Mouse (Mus musculus) kidney, embryonic 16.5 days (tissue): ENCODE data around the gene Lrrtm3. TPM values are rescaled to one million over a fixed set of nuclear protein-coding genes. Genes with fewer than 3 reads are reported as not detected.

Source experiments
- ATAC-seq: fragments of 200-750 bp; cut with Nextera tagmentation; 2 replicates; pipeline ENCODE4 v1.8.0; 2017; ENCODE audit warnings: moderate TSS enrichment; ENCODE audit not compliant: low FRiP score, low TSS enrichment
- H3K27ac ChIP-seq: fragments of 300-500 bp; sonication (generic); 2 replicates; pipeline ENCODE4 v1.5.1; 2014; ENCODE audit warnings: low read length
- H3K27me3 ChIP-seq: fragments of 300-500 bp; sonication (generic); 2 replicates; pipeline ENCODE4 v1.6.1; 2014; ENCODE audit warnings: low read length, control low read depth, mixed read lengths; ENCODE audit not compliant: insufficient read depth
- H3K36me3 ChIP-seq: fragments of 300-500 bp; sonication (generic); 2 replicates; pipeline ENCODE4 v1.6.1; 2014; ENCODE audit warnings: low read length, control low read depth, mixed read lengths; ENCODE audit not compliant: insufficient read depth
- H3K4me1 ChIP-seq: fragments of 300-500 bp; sonication (generic); 2 replicates; pipeline ENCODE4 v1.6.1; 2014; ENCODE audit warnings: low read length, control low read depth, mixed read lengths; ENCODE audit not compliant: insufficient read depth
- H3K4me2 ChIP-seq: fragments of 300-500 bp; sonication (generic); replicated peaks from 2 replicates; pipeline ENCODE4 v1.6.1; 2014; ENCODE audit warnings: low read depth, low read length
- H3K4me3 ChIP-seq: fragments of 300-500 bp; sonication (generic); 2 replicates; pipeline ENCODE4 v1.5.1; 2014; ENCODE audit warnings: mild to moderate bottlenecking, low read length
- H3K9ac ChIP-seq: fragments of 300-500 bp; sonication (generic); replicated peaks from 2 replicates; pipeline ENCODE4 v1.6.1; 2014; ENCODE audit warnings: low read length
- H3K9me3 ChIP-seq: fragments of 300-500 bp; sonication (generic); 2 replicates; pipeline ENCODE4 v1.6.1; 2016; ENCODE audit warnings: low read length, control low read depth
- WGBS: fragments of 180-500 bp; shearing (Covaris S2); extraction: QIAGEN DNeasy Blood & Tissue Kit; methylation state at CpG from one replicate; pipeline ENCODE4 v1.1.7; 2014; 5-methylcytosine and 5-hydroxymethylcytosine counted together
- polyA plus RNA-seq: library from polyadenylated mRNA; unstranded; fragments of >200 nt; fragmentation: Nextera tagmentation; extraction: Ambion mirVana; gene quantifications from 2 replicates; pipeline ENCODE4 v1.2.1, GENCODE M21; 2015

The Lrrtm3 gene
- polyA plus RNA-seq, 1 experiment from 2014 or later, result 0.35 TPM

GRCm38 (mm10) chr10:64087521-64087920 lies 2.6 kb downstream of the Lrrtm3 start:
- H3K9ac ChIP-seq, result peak overlapping the region; percentile 59; the same call in 1 of the 2 replicates
- H3K27me3 ChIP-seq, result peaks cover 35% of the 10 kb centered on the region

GRCm38 (mm10) chr10:64086567-64087391 lies 3.3 kb downstream of the Lrrtm3 start:
- Histone ChIP-seq H3K4me3 (0 out of 2 replicates have a peak overlapping the region, but pooled peaks have one; percentile 10), H3K4me2 (peak overlapping the region; percentile 60), H3K36me3 (no peaks in the 10 kb centered on the region), H3K27me3 (peaks cover 35% of the 10 kb centered on the region), H3K4me1 (peaks cover 22% of the 10 kb centered on the region), H3K9me3 (no peaks in the 10 kb centered on the region), H3K9ac (no peak overlapping the region), H3K27ac (no peak overlapping the region)
- ATAC-seq, result no peak
- 3% methylated on average over 12 of the region's 12 CpGs for WGBS

More at GRCm38 (mm10) chr10:64087521-64087920, 2.6 kb downstream of the Lrrtm3 start:
- Histone ChIP-seq H3K27ac (no peak overlapping the region), H3K9me3 (no peaks in the 10 kb centered on the region), H3K4me1 (peaks cover 22% of the 10 kb centered on the region), H3K4me3 (peak overlapping the region; percentile 39), H3K36me3 (no peaks in the 10 kb centered on the region), H3K4me2 (peak overlapping the region; percentile 60)
- WGBS, result 0% methylated on average over 12 of the region's 12 CpGs
- no peak for ATAC-seq

GRCm38 (mm10) chr10:64086183-64086566 lies 3.9 kb downstream of the Lrrtm3 start:
- H3K27ac ChIP-seq, result no peak overlapping the region
- H3K9me3 ChIP-seq, result no peaks in the 10 kb centered on the region
- 65% methylated on average over 16 of the region's 16 CpGs for WGBS
- H3K27me3 ChIP-seq, result peaks cover 32% of the 10 kb centered on the region
- peak overlapping the region; percentile 60; the same call in 1 of the 2 replicates for H3K4me2 ChIP-seq
- peaks cover 22% of the 10 kb centered on the region for H3K4me1 ChIP-seq
- H3K36me3 ChIP-seq, result no peaks in the 10 kb centered on the region
- ATAC-seq, result no peak
- no peak overlapping the region for H3K9ac ChIP-seq
- no peak overlapping the region for H3K4me3 ChIP-seq

GRCm38 (mm10) chr10:64084465-64084864 lies 5.6 kb downstream of the Lrrtm3 start:
- no peak overlapping the region for H3K9ac ChIP-seq
- H3K4me3 ChIP-seq, result no peak overlapping the region
- no peak overlapping the region for H3K4me2 ChIP-seq
- H3K4me1 ChIP-seq, result peaks cover 16% of the 10 kb centered on the region
- no peaks in the 10 kb centered on the region for H3K9me3 ChIP-seq
- no peak for ATAC-seq
- H3K36me3 ChIP-seq, result no peaks in the 10 kb centered on the region
- H3K27me3 ChIP-seq, result peaks cover 26% of the 10 kb centered on the region
- WGBS, result 32% methylated on average over 4 of the region's 4 CpGs
- H3K27ac ChIP-seq, result no peak overlapping the region

GRCm38 (mm10) chr10:64083813-64084212 lies 6.3 kb downstream of the Lrrtm3 start:
- peaks cover 22% of the 10 kb centered on the region for H3K27me3 ChIP-seq
- no peak overlapping the region for H3K4me3 ChIP-seq
- no peaks in the 10 kb centered on the region for H3K9me3 ChIP-seq
- no peak for ATAC-seq
- peaks cover 16% of the 10 kb centered on the region for H3K4me1 ChIP-seq
- WGBS, result 52% methylated on average over 11 of the region's 11 CpGs
- H3K4me2 ChIP-seq, result no peak overlapping the region
- no peak overlapping the region for H3K9ac ChIP-seq
- H3K36me3 ChIP-seq, result no peaks in the 10 kb centered on the region
- H3K27ac ChIP-seq, result no peak overlapping the region

GRCm38 (mm10) chr10:64082345-64082744 lies 7.7 kb downstream of the Lrrtm3 start:
- H3K4me3 ChIP-seq, result no peak overlapping the region
- no peaks in the 10 kb centered on the region for H3K36me3 ChIP-seq
- no peak for ATAC-seq
- no peak overlapping the region for H3K4me2 ChIP-seq
- WGBS, result 61% methylated on average over 3 of the region's 3 CpGs
- peaks cover 9% of the 10 kb centered on the region; the same call in 1 of the 2 replicates for H3K4me1 ChIP-seq
- no peak overlapping the region for H3K9ac ChIP-seq
- H3K9me3 ChIP-seq, result no peaks in the 10 kb centered on the region
- 0 out of 2 replicates have a peak, but pooled peaks cover 7% of the 10 kb centered on the region for H3K27me3 ChIP-seq
- no peak overlapping the region for H3K27ac ChIP-seq

- H3K9ac ChIP-seq, result no peak overlapping the region
- no peaks in the 10 kb centered on the region for H3K27me3 ChIP-seq
- H3K4me2 ChIP-seq, result peak overlapping the region; percentile 20
- ATAC-seq, result no peak
- 41% methylated on average over 10 of the region's 10 CpGs for WGBS
- peaks cover 8% of the 10 kb centered on the region; the same call in 1 of the 2 replicates for H3K4me1 ChIP-seq
- H3K27ac ChIP-seq, result no peak overlapping the region
- H3K9me3 ChIP-seq, result no peaks in the 10 kb centered on the region
- no peak overlapping the region for H3K4me3 ChIP-seq
- H3K36me3 ChIP-seq, result no peaks in the 10 kb centered on the region
Measured at GRCm38 (mm10) chr10:64076410-64077052, 13.5 kb downstream of the Lrrtm3 start.

- no peaks in the 10 kb centered on the region for H3K9me3 ChIP-seq
- no peak overlapping the region for H3K4me3 ChIP-seq
- no peak overlapping the region for H3K27ac ChIP-seq
- H3K36me3 ChIP-seq, result no peaks in the 10 kb centered on the region
- ATAC-seq, result 0 out of 2 replicates have a peak, but pooled peaks have one; percentile 67
- H3K27me3 ChIP-seq, result no peaks in the 10 kb centered on the region
- no peak overlapping the region for H3K9ac ChIP-seq
- WGBS, result 25% methylated on average over 5 of the region's 5 CpGs
- peak overlapping the region; percentile 20 for H3K4me2 ChIP-seq
- H3K4me1 ChIP-seq, result peaks cover 8% of the 10 kb centered on the region; the same call in 1 of the 2 replicates
Measured at GRCm38 (mm10) chr10:64075944-64076343, 14.1 kb downstream of the Lrrtm3 start.

GRCm38 (mm10) chr10:64063704-64064103 lies 26.4 kb downstream of the Lrrtm3 start:
- 66% methylated on average over 9 of the region's 9 CpGs for WGBS
- no peak overlapping the region for H3K4me3 ChIP-seq
- H3K27ac ChIP-seq, result no peak overlapping the region
- ATAC-seq, result no peak
- no peak overlapping the region for H3K9ac ChIP-seq
- H3K9me3 ChIP-seq, result no peaks in the 10 kb centered on the region
- H3K27me3 ChIP-seq, result no peaks in the 10 kb centered on the region
- H3K4me2 ChIP-seq, result no peak overlapping the region
- H3K36me3 ChIP-seq, result no peaks in the 10 kb centered on the region
- no peaks in the 10 kb centered on the region for H3K4me1 ChIP-seq

- H3K4me1 ChIP-seq, result no peaks in the 10 kb centered on the region
- no peaks in the 10 kb centered on the region for H3K27me3 ChIP-seq
- H3K4me2 ChIP-seq, result no peak overlapping the region
- no peaks in the 10 kb centered on the region for H3K9me3 ChIP-seq
- no peak for ATAC-seq
- H3K4me3 ChIP-seq, result no peak overlapping the region
- H3K27ac ChIP-seq, result no peak overlapping the region
- no peaks in the 10 kb centered on the region for H3K36me3 ChIP-seq
- 49% methylated on average over 6 of the region's 6 CpGs for WGBS
- H3K9ac ChIP-seq, result no peak overlapping the region
Measured at GRCm38 (mm10) chr10:64049946-64050345, 40.1 kb downstream of the Lrrtm3 start.
